Mouse (Mus musculus) liver, adult 2 months (tissue): ENCODE results near the gene Lrig1.

Experiments used
- CTCF ChIP-seq: fragments of 200-500 bp; IDR thresholded peaks from 2 replicates; pipeline ENCODE4 v1.5.1; 2011; ENCODE audit warnings: low read depth, low read length, control low read depth
- POLR2A ChIP-seq: fragments of 200-500 bp; IDR thresholded peaks from 2 replicates; pipeline ENCODE4 v1.6.1; 2011; ENCODE audit warnings: low read length, control low read depth; ENCODE audit not compliant: insufficient read depth; ENCODE audit errors: extremely low read depth

DNA sequence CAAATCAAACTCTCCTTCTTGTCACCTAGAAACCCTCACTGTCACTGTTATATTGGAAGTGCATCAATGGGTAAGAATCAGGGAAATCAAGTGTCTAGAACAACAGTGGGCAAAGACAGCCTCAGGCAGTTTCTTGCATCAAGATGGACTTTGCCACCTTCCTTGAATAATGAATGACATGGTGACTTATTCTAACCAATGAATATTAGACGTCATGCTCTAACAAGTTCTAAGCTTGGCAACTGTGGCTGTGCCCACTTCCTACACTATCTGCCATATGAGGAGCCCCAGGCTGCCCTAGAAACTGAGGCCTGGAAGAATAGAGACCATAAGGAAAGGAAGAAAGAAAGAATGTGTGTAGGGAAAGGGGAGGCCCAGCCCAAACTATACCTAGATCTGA, 9.2 kb upstream of the Lrig1 start:
- no peak for TF ChIP-seq CTCF
- TF ChIP-seq POLR2A = no peak
